Mouse (Mus musculus) liver, embryonic 14.5 days (tissue): ENCODE measurements around the gene Med12l. TPM values are rescaled to one million over a fixed set of nuclear protein-coding genes. Genes with fewer than 3 reads are reported as not detected.

Experiments used
- ATAC-seq: fragments of 200-750 bp; cut with Nextera tagmentation; 2 replicates; pipeline ENCODE4 v1.8.0; 2017; ENCODE audit warnings: moderate number of reproducible peaks, mild to moderate bottlenecking, moderate library complexity; ENCODE audit not compliant: insufficient read depth
- DNase-seq, 3 experiments: peaks; one replicate each; pipeline ENCODE4 v3.0.0-alpha.2; 2012 to 2013; ENCODE audit warnings: low read depth in 3 of 3, low spot score in 3 of 3
- H3K27ac ChIP-seq: fragments of 300-500 bp; sonication (generic); 2 replicates; pipeline ENCODE4 v1.5.1; 2014; ENCODE audit warnings: moderate library complexity, mild to moderate bottlenecking, control low read depth, inconsistent platforms
- H3K27me3 ChIP-seq: fragments of 300-500 bp; sonication (generic); 2 replicates; pipeline ENCODE4 v1.6.1; 2014; ENCODE audit warnings: mild to moderate bottlenecking, low read length, moderate library complexity; ENCODE audit not compliant: control insufficient read depth, insufficient read depth
- H3K36me3 ChIP-seq: fragments of 300-500 bp; sonication (generic); replicated peaks from 2 replicates; pipeline ENCODE4 v1.6.1; 2014; ENCODE audit warnings: low read depth; ENCODE audit not compliant: control insufficient read depth, insufficient read depth
- H3K4me1 ChIP-seq, 2 experiments: fragments of 200-500 bp in 1 of 2; fragments of 300-500 bp in 1 of 2; sonication (generic) in 1 of 2; replicated peaks; 2 replicates each; pipeline ENCODE4 v1.6.1; 2012 to 2014; ENCODE audit warnings: antibody characterized with exemption in 1 of 2, inconsistent platforms in 1 of 2, low read length in 1 of 2; ENCODE audit not compliant: control insufficient read depth in 2 of 2, insufficient read depth in 2 of 2
- H3K4me2 ChIP-seq: fragments of 300-500 bp; sonication (generic); 2 replicates; pipeline ENCODE4 v1.6.1; 2014; ENCODE audit warnings: low read depth, mild to moderate bottlenecking, control low read depth, moderate library complexity
- H3K4me3 ChIP-seq, 2 experiments: fragments of 200-500 bp in 1 of 2; fragments of 300-500 bp in 1 of 2; sonication (generic) in 1 of 2; 2 replicates each; pipeline ENCODE4 v1.5.1; 2012 to 2014; ENCODE audit warnings: low read depth in 2 of 2, low read length in 2 of 2, mild to moderate bottlenecking in 2 of 2, control low read depth in 1 of 2, inconsistent platforms in 1 of 2, moderate library complexity in 1 of 2; ENCODE audit not compliant: insufficient read depth in 1 of 2
- H3K9ac ChIP-seq: fragments of 300-500 bp; sonication (generic); replicated peaks from 2 replicates; pipeline ENCODE4 v1.6.1; 2014; ENCODE audit warnings: mild to moderate bottlenecking, control low read depth, moderate library complexity
- H3K9me3 ChIP-seq: fragments of 300-500 bp; sonication (generic); 2 replicates; pipeline ENCODE4 v1.6.1; 2016; ENCODE audit warnings: low read length, mixed read lengths; ENCODE audit not compliant: control insufficient read depth
- CTCF ChIP-seq: IDR thresholded peaks from 2 replicates; pipeline ENCODE4 v1.5.1; 2016; ENCODE audit warnings: antibody characterized with exemption, low read depth, control low read depth
- EP300 ChIP-seq: IDR thresholded peaks from 2 replicates; pipeline ENCODE4 v1.6.1; 2016; ENCODE audit warnings: antibody characterized with exemption, low read depth
- WGBS: fragments of 180-500 bp; shearing (Covaris S2); extraction: QIAGEN DNeasy Blood & Tissue Kit; methylation state at CpG from one replicate; pipeline ENCODE4 v1.1.7; 2014; ENCODE audit not compliant: insufficient replicate concordance; 5-methylcytosine and 5-hydroxymethylcytosine counted together
- polyA plus RNA-seq, 2 experiments: library from polyadenylated mRNA; depleted of rRNA in 1 of 2; stranded (reverse) in 1 of 2; unstranded in 1 of 2; fragments of >200 nt; fragmentation: Nextera tagmentation in 1 of 2; extraction: Ambion mirVana in 1 of 2; gene quantifications; 2 replicates each; pipeline versions ENCODE4 v1.2.1 to v1.2.3; 2012 to 2014

Gene Med12l
- polyA plus RNA-seq, 2 experiments: 0.57 to 0.63 TPM

DNA sequence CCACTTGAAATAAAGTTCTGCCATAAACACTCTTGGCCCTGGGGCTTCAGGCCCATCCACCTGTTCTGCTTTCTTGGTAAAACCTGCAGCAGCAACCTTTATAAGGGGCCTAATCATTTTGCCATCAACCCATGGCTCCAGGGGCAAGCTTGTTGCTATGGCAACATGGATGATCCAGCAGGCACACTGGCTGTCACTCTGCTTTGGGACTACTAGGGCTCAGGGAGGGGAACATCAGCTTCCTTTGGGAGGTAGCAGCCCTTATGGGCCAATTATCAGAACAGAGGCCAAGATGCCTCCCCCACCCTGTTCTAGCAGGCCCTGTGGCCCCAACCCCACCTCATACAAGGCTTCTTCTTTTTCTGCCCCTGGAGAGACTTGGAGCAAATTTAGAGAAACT is 13.5 kb upstream of the Med12l start:
- no peak overlapping the region for H3K9ac ChIP-seq
- H3K27me3 ChIP-seq: no peaks in the 10 kb centered on the region
- no peak overlapping the region for H3K27ac ChIP-seq
- no peak overlapping the region for H3K4me3 ChIP-seq
- no peak overlapping the region for H3K4me2 ChIP-seq
- H3K4me1 ChIP-seq: no peaks in the 10 kb centered on the region
- no peaks in the 10 kb centered on the region for H3K36me3 ChIP-seq
- DNase-seq: no peak
- H3K9me3 ChIP-seq: no peaks in the 10 kb centered on the region
- TF ChIP-seq CTCF (no peak), EP300 (no peak)
- no peak for ATAC-seq

DNA sequence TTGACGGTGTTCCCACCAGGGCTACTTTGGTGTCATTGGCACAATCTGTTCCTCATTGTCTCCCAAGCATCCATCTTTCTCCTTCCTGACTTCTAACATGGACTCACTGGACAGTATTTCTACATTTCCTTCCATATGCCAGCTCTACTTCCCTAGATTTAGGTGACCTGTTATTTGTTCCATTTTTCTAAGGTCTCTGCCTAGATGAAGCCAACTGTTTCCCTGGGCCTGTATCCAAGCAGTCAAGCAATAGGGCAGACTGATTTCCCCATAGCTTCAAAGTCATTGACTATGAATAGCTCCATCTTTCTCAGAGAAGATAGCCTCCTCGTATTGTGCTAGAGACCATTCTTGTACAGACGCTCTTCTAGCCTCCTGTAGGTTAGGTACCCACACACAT is 12.0 kb upstream of the Med12l start:
- Histone ChIP-seq H3K4me3 (no peak overlapping the region), H3K9ac (no peak overlapping the region), H3K36me3 (no peaks in the 10 kb centered on the region), H3K27me3 (no peaks in the 10 kb centered on the region), H3K27ac (no peak overlapping the region), H3K4me1 (no peaks in the 10 kb centered on the region), H3K4me2 (no peak overlapping the region), H3K9me3 (no peaks in the 10 kb centered on the region)
- DNase-seq: no peak
- ATAC-seq: no peak
- no peak for TF ChIP-seq CTCF
- TF ChIP-seq EP300: no peak
- whole genome bisulfite sequencing: 67% methylated on average over 3 of the region's 3 CpGs

DNA sequence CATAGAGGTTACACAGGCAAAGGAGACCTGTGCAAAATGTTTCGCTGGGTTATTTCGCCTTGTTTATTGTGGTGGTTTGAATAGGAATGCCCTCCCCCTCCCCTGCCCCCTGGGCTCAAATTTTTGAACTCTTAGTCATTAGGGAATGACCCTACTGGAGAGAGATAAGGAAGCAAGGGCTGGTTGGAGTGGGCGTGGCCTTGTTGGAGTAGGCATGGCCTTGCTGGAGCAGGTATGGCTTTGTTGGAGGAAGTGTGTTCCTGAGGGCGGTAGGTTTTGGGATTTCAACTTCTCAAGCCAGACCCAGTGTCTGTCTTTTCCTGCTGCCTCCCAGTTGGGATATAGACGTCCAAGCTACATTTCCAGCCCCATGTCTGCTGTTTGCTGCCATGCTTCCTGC is 1.9 kb upstream of the Med12l start:
- H3K4me3 ChIP-seq: no peak overlapping the region
- WGBS: 61% methylated on average over 5 of the region's 5 CpGs

DNA sequence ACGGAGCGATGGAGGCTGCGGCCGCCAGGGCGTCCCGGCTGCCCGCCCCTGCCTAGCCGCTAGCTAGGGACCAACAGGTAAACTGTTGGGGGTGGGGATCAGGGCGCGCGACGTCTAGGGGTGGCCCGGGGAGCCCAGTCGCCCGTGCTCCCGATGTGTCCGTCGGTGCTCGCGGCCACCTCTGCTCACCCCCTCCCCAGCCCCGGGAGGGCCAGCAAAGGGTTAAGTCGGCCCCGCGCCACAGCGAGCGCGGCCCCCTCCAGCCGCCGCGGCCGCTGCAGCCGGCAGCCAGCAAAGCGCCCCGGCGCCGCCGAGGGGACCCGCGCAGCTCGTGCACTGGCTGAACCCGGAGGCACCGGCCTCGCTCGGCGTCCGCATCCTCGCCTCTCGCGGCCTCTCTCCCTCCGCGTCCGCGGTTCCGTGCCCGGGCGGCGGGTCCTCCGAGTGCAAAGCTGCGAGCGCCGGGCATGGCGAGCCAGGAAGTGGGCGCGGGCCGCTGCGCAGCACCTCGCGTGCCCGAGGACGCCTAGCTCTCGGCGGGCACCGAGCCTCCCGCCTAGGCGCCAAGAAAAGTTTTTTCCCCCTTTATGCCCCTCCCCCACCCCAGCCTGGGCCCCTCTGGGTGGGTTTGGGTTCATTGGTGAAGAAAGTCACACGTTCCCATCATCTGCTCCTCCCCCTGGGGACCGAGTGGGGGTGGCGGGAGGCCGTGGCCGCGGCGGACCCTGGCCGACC is 538 bp downstream of the Med12l start:
- H3K27ac ChIP-seq: no peak overlapping the region
- no peaks in the 10 kb centered on the region for H3K36me3 ChIP-seq
- ATAC-seq (peak; percentile 48; the same call in 1 of the 2 replicates), DNase-seq (no peak)
- H3K9me3 ChIP-seq: no peaks in the 10 kb centered on the region
- no peak overlapping the region for H3K9ac ChIP-seq
- WGBS: under 1% methylated on average over 73 of the region's 83 CpGs
- TF ChIP-seq CTCF (no peak), EP300 (no peak)
- no peaks in the 10 kb centered on the region; a peak in 1 of 4 replicates for H3K4me1 ChIP-seq
- H3K4me3 ChIP-seq: peak overlapping the region; percentile 53 to 54
- H3K27me3 ChIP-seq: peaks cover 46% of the 10 kb centered on the region
- H3K4me2 ChIP-seq: peak overlapping the region; percentile 59

More for the DNA sequence above, 1.9 kb upstream of the Med12l start:
- Histone ChIP-seq H3K4me2 (no peak overlapping the region), H3K9me3 (no peaks in the 10 kb centered on the region), H3K27ac (no peak overlapping the region), H3K9ac (no peak overlapping the region), H3K36me3 (no peaks in the 10 kb centered on the region), H3K4me1 (no peaks in the 10 kb centered on the region; a peak in 1 of 4 replicates), H3K27me3 (peaks cover 43% of the 10 kb centered on the region)
- TF ChIP-seq EP300: no peak
- ATAC-seq (no peak), DNase-seq (no peak)

DNA sequence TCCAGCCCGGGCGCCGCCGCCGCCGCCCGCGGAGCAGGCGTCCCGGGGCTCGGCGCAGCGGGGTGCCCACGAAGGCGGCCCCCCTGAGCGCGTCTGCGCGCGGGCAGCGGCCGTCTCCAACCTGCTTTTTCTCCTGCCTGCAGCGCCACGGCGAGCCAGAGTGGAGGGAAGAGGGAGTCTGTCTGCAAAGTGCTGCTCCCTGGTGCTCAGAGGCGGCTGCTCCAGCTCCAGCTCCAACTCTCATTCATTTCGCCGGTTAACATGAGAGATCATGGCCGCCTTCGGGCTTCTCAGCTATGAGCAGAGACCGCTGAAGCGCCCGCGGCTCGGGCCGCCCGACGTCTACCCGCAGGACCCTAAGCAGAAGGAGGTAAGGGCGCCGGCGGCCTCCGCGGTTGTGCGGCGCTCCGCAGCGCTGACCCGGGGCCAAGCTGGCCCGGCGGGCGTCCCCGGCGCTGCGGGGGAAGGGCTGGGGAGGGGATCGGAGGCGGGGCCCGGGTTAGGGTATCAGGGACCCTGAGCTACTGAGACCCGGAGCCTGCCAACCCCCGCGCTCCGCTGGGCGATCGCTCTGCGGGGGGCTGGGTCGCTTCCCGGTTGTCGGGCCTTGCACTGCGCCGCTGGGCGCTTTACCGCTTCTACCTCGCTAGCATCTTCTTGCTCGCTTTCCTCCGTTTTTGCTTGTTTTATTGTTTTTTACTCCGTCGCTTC is 1.3 kb downstream of the Med12l start:
- H3K4me2 ChIP-seq: peak overlapping the region; percentile 59
- TF ChIP-seq CTCF (peak; percentile 49; the same call in 1 of the 2 replicates), EP300 (no peak)
- H3K9me3 ChIP-seq: no peaks in the 10 kb centered on the region
- no peaks in the 10 kb centered on the region for H3K36me3 ChIP-seq
- H3K27ac ChIP-seq: no peak overlapping the region
- peak; percentile 45 for ATAC-seq
- WGBS: under 1% methylated on average over 71 of the region's 77 CpGs
- peaks cover 46% of the 10 kb centered on the region for H3K27me3 ChIP-seq
- no peak overlapping the region for H3K9ac ChIP-seq
- no peaks in the 10 kb centered on the region; a peak in 1 of 4 replicates for H3K4me1 ChIP-seq
- H3K4me3 ChIP-seq: peak overlapping the region; percentile 53 to 54
- peak in 2 of 3 experiments; percentile 12 to 13 for DNase-seq
